Mouse (Mus musculus): ENCODE measurements at regions not wholly inside any gene's neighbourhood (a gene's known extent, or its start where the extent isn't known, plus 50 kb on each side); places are given as distances from the start of the nearest gene placed in this dataset.

DNA sequence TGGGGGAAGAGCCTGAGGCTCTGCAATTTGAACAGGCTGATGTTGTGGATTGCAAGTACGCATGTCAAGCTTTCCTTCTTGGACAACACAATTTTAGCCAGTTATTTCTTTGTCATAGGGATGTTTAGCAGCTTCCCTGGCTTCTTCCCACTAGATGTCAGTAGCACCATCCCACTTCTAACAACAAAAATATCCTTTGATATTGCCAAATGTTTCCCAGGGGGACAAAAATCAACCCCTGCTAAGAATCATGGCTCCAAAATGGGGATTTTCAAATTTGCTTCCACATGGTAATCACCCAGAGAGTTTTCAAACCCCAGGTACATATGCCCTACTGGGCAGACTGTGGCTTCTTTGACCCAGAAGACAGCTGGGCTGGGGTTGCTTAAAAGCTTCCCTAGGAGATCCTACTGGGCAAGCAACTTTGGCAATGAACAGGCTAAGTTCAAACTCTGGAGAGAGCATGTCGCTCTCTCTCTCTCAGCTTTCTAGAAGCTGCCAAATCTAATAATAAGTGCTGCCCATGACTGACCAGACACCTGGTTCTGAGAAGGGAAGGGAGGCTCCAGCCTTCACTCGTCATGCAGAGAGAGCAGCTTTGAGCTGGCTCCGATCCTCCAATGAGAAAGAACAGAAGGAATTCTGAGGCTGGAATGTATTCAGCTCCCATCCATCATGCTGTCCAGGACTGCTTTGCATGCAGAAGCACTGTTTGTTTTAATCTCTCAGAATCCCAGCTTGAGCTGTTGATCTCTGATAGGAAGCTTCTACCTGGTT is 157.2 kb upstream of the Ghitm start:
- peak; percentile 20 to 39 for DNase-seq

- peak in 1 of 2 experiments; percentile 29 for DNase-seq
Measured at GRCm38 (mm10) chr14:37284391-37284790, 149.3 kb upstream of the Ghitm start.

GRCm38 (mm10) chr14:37279356-37279755 is 144.3 kb upstream of the Ghitm start:
- no peak for DNase-seq

DNA sequence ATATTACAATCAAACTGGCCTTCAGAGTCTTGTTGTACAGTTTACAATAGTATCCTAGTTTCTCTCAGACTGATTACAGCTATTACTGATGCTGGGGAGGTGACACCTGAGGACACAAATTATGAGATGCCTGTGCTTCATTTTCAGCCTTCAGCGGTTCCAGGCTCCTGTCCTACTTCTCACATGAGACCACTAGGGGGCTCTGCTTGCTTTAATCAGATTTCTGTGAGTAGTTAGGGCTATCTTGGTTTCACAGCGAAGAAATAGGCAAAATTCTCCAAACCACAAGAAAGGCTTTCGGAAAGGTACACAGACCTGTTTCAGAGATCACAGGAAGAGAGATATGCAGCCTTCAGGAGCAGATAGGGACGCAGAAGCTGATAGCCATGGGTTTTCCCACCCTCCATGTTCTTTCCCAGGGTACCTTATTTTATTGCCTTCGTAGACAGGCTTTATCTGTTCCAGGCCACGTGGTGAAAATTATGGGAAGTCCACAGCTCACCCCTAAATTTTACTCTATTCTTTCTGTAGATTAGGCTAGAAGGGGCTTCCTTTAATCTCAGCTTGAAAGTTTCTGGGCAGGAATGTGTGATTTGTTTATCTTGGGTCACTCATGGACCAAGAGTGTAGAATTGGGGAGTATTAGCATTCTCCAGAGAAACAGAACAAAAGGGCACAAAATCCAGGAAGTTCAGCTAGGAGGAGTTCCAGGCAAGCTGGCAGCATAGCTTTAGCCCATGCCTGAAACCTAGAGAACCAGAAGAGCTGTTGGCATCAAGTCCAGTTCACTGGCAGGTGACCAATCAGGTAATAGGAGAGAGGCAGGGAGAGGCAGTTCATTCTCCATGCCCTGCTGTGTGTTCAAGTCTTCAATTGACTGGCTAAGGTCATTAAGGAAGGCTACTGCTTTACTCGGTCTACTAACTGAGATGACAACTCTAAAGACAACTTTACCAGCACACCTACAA is 141.9 kb upstream of the Ghitm start:
- peak; percentile 31 to 42 for DNase-seq

DNA sequence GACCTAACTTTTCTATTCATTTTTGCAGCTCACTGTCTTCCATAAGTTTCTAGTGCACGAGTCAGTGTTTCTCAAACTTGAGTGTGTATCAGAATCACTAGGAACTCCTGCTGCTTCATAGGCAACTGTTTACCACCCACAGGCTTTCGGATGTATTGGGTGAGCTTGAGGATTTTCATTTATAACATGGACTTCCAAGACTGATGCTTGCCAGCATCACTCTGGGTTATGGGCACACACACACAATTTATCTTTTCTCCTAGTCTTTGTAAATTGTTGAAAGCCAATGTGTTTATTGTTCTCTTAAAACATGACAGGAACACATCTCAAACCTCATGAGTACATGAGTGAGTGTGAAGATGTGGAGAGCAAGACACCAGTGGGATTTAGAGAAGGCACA is 137.0 kb upstream of the Ghitm start:
- DNase-seq, result no peak

- DNase-seq, result no peak
Measured at GRCm38 (mm10) chr14:37271015-37271933, 136.2 kb upstream of the Ghitm start.

DNA sequence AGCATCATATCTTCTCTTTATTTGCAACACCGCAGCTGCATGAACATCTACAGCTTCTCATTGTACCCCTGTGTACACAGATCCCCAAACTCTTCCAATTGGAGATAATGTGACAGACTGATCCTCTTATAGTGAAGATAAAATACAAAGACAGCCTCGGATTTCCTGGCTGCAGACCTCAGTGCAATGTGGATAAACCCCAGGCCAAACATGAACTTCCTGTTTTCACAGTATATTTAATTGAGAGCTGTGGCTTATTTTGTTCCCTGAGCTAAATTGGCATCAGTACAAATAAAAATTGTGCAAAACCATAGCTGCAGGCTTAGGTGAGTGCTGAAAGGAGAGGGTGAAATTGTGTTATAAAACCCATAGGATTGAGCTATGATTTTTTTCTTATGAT is 134.8 kb upstream of the Ghitm start:
- DNase-seq, result no peak

- DNase-seq, result peak; percentile 53 to 78
Measured at GRCm38 (mm10) chr14:37238632-37239032, 103.6 kb upstream of the Ghitm start.

- no peak for DNase-seq
Measured at GRCm38 (mm10) chr14:37237191-37237590, 102.1 kb upstream of the Ghitm start.

DNA sequence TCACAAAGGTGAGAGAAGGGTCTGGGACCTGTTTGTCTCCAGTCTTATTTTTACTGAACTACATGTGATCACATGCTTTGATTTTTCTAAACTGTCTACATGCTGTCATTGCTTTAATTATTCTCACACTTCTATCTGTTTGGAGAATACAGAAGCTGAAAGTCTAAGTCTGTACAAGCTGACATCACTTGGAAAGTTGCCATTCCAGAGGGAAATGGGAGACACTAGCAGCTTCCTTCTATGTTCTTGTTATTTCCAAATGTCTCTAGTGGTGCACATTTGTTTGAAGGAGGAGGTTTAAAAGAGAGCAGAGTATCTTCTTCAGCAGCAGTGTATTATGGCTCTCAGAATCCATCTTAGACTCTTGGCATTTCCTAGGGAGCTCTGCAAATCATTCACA is 73.2 kb upstream of the Ghitm start:
- no peak for DNase-seq

- DNase-seq, result no peak
Measured at GRCm38 (mm10) chr14:37189795-37190194, 54.7 kb upstream of the Ghitm start.
